Mouse (Mus musculus) E14TG2a.4 (cell line): ENCODE measurements around the gene St6galnac3.

ENCODE experiments used
- CTCF ChIP-seq: conservative IDR thresholded peaks from 2 replicates; pipeline ENCODE4 v1.5.1; 2014; ENCODE audit warnings: low read length
- NANOG ChIP-seq: IDR thresholded peaks from 2 replicates; pipeline ENCODE4 v1.6.1; 2014; ENCODE audit warnings: borderline replicate concordance, low read length, mixed read lengths

- TF ChIP-seq CTCF (no peak), NANOG (no peak)
Measured at GRCm38 (mm10) chr3:153593978-153594377, 131.0 kb downstream of the St6galnac3 start.
